Mouse (Mus musculus) limb, embryonic 12.5 days (tissue): Measurements from ENCODE around the gene Sae1. TPM values are rescaled to one million over a fixed set of nuclear protein-coding genes. Genes with fewer than 3 reads are reported as not detected.

ENCODE experiments used
- ATAC-seq: fragments of 200-750 bp; cut with Nextera tagmentation; 2 replicates; pipeline ENCODE4 v1.8.0; 2017; ENCODE audit warnings: low read depth, moderate TSS enrichment; ENCODE audit not compliant: insufficient number of reproducible peaks, insufficient read depth, low FRiP score, low TSS enrichment
- H3K27ac ChIP-seq: fragments of 300-500 bp; sonication (generic); 2 replicates; pipeline ENCODE4 v1.5.1; 2016; ENCODE audit warnings: mild to moderate bottlenecking, moderate library complexity
- H3K27me3 ChIP-seq: fragments of 300-500 bp; sonication (generic); 2 replicates; pipeline ENCODE4 v1.6.1; 2016; ENCODE audit warnings: mild to moderate bottlenecking, moderate library complexity
- H3K36me3 ChIP-seq: fragments of 300-500 bp; sonication (generic); 2 replicates; pipeline ENCODE4 v1.6.1; 2016; ENCODE audit warnings: mild to moderate bottlenecking, moderate library complexity
- H3K4me1 ChIP-seq: fragments of 300-500 bp; sonication (generic); replicated peaks from 2 replicates; pipeline ENCODE4 v1.6.1; 2016
- H3K4me2 ChIP-seq: fragments of 300-500 bp; sonication (generic); 2 replicates; pipeline ENCODE4 v1.6.1; 2016; ENCODE audit warnings: mild to moderate bottlenecking, moderate library complexity
- H3K4me3 ChIP-seq: fragments of 300-500 bp; sonication (generic); replicated peaks from 2 replicates; pipeline ENCODE4 v1.5.1; 2016; ENCODE audit warnings: mild to moderate bottlenecking
- H3K9ac ChIP-seq: fragments of 300-500 bp; sonication (generic); replicated peaks from 2 replicates; pipeline ENCODE4 v1.6.1; 2016; ENCODE audit warnings: mild to moderate bottlenecking, moderate library complexity
- H3K9me3 ChIP-seq: fragments of 300-500 bp; sonication (generic); 2 replicates; pipeline ENCODE4 v1.6.1; 2016; ENCODE audit warnings: mild to moderate bottlenecking, moderate library complexity
- WGBS: fragments of 180-500 bp; shearing (Covaris S2); methylation state at CpG from one replicate; pipeline ENCODE4 v1.1.7; 2016; 5-methylcytosine and 5-hydroxymethylcytosine counted together
- polyA plus RNA-seq: library from polyadenylated mRNA; unstranded; fragments of >200 nt; fragmentation: Nextera tagmentation; extraction: Ambion mirVana; gene quantifications from 2 replicates; pipeline ENCODE4 v1.2.1, GENCODE M21; 2016

The Sae1 gene
- polyA plus RNA-seq, 1 experiment from 2014 or later: 415 TPM

DNA sequence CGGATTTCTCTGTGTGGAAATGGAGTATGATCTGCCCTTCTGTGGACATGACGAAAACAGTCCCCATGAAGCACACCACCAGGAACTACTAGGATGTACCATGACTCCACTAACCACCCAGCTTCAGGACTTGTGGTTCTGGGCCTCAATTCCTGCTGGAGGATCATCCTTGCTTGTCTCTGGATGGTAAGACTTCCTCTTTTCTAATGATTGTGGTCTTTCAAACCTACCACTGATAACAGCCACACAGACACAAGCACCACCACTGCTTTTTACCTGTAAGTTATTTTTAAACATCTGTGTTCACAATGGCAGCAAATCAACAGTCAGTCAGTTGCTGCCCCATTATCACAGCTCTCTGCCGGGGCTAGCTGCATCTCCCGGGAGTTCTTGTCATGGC, 42.3 kb downstream of the Sae1 start:
- H3K36me3 ChIP-seq: peaks cover 78% of the 10 kb centered on the region
- ATAC-seq: no peak
- H3K4me2 ChIP-seq: no peak overlapping the region
- no peak overlapping the region for H3K27ac ChIP-seq
- H3K27me3 ChIP-seq: no peaks in the 10 kb centered on the region
- no peak overlapping the region for H3K4me3 ChIP-seq
- no peaks in the 10 kb centered on the region for H3K9me3 ChIP-seq
- no peaks in the 10 kb centered on the region for H3K4me1 ChIP-seq
- WGBS: 86% methylated on average over 4 of the region's 4 CpGs
- H3K9ac ChIP-seq: no peak overlapping the region

- Histone ChIP-seq H3K36me3 (peaks cover 76% of the 10 kb centered on the region), H3K4me2 (no peak overlapping the region), H3K9ac (no peak overlapping the region), H3K4me1 (no peaks in the 10 kb centered on the region), H3K4me3 (no peak overlapping the region), H3K27me3 (no peaks in the 10 kb centered on the region), H3K9me3 (no peaks in the 10 kb centered on the region), H3K27ac (no peak overlapping the region)
- ATAC-seq: no peak
- 90% methylated on average over 3 of the region's 3 CpGs for whole genome bisulfite sequencing
Measured at GRCm38 (mm10) chr7:16344598-16344997, 43.0 kb downstream of the Sae1 start.

DNA sequence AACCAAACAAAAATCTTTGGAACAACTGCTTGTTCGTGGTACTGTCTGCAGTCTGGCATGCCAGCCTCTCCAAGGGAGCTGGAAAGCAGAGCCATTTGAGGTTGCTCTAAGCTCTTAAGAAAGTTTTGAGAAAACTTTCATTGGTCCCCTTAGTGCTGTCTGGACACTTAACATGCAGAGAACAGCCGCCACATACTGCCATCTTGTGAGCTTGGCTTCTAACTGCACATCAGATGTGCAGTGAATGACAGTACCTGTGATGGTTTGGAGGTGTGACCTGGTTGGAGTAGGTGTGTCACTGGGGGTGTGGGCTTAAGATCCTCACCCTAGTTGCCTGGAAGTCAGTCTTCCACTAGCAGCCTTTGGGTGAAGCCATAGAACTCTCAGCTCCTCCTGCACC, 49.9 kb downstream of the Sae1 start:
- no peak overlapping the region for H3K27ac ChIP-seq
- no peaks in the 10 kb centered on the region for H3K9me3 ChIP-seq
- H3K27me3 ChIP-seq: no peaks in the 10 kb centered on the region
- no peaks in the 10 kb centered on the region for H3K4me1 ChIP-seq
- no peak overlapping the region for H3K4me3 ChIP-seq
- no peak for ATAC-seq
- H3K36me3 ChIP-seq: peaks cover 84% of the 10 kb centered on the region
- WGBS: 81% methylated on average over 2 of the region's 2 CpGs
- no peak overlapping the region for H3K9ac ChIP-seq
- H3K4me2 ChIP-seq: no peak overlapping the region

DNA sequence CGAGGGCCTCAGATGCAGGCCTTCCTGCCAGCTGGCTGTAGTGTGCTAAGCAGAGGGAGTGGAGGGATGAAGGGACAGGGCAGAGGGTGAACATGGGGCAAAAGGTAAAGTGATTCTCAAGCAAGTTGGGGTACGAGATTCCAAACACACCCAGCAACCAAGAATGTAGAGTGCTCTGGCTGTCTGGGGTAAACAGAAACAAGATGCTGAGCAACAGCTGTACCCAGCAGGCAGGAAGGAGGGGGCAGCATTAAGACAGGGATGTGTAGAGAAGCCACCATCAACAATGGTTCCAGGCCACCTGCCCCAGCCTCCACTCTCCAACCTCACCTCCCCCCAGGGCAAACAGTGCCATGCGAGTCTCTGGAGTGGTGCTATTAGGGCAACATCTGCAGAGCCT, 58.5 kb downstream of the Sae1 start:
- H3K4me2 ChIP-seq: no peak overlapping the region
- WGBS: 70% methylated on average over 3 of the region's 3 CpGs
- H3K9me3 ChIP-seq: no peaks in the 10 kb centered on the region
- H3K4me3 ChIP-seq: no peak overlapping the region
- ATAC-seq: no peak
- H3K4me1 ChIP-seq: 0 out of 2 replicates have a peak, but pooled peaks cover 3% of the 10 kb centered on the region
- no peak overlapping the region for H3K9ac ChIP-seq
- no peaks in the 10 kb centered on the region for H3K27me3 ChIP-seq
- H3K27ac ChIP-seq: no peak overlapping the region
- H3K36me3 ChIP-seq: peaks cover 88% of the 10 kb centered on the region

- H3K36me3 ChIP-seq: peaks cover 73% of the 10 kb centered on the region
- H3K4me3 ChIP-seq: no peak overlapping the region
- H3K9me3 ChIP-seq: no peaks in the 10 kb centered on the region
- 0 out of 2 replicates have a peak overlapping the region, but pooled peaks have one; percentile 3 for H3K27ac ChIP-seq
- no peak for ATAC-seq
- 89% methylated on average over 2 of the region's 2 CpGs for WGBS
- no peak overlapping the region for H3K4me2 ChIP-seq
- H3K9ac ChIP-seq: no peak overlapping the region
- H3K27me3 ChIP-seq: no peaks in the 10 kb centered on the region
- 0 out of 2 replicates have a peak, but pooled peaks cover 3% of the 10 kb centered on the region for H3K4me1 ChIP-seq
Measured at GRCm38 (mm10) chr7:16326607-16326971, 61.0 kb downstream of the Sae1 start.

GRCm38 (mm10) chr7:16325920-16326606, 61.5 kb downstream of the Sae1 start:
- Histone ChIP-seq H3K36me3 (peaks cover 69% of the 10 kb centered on the region), H3K27ac (peak overlapping the region; percentile 3; the same call in 1 of the 2 replicates), H3K4me2 (no peak overlapping the region), H3K27me3 (no peaks in the 10 kb centered on the region), H3K4me1 (0 out of 2 replicates have a peak, but pooled peaks cover 3% of the 10 kb centered on the region), H3K9me3 (no peaks in the 10 kb centered on the region), H3K4me3 (no peak overlapping the region), H3K9ac (no peak overlapping the region)
- ATAC-seq: no peak
- WGBS: 31% methylated on average over 8 of the region's 8 CpGs

DNA sequence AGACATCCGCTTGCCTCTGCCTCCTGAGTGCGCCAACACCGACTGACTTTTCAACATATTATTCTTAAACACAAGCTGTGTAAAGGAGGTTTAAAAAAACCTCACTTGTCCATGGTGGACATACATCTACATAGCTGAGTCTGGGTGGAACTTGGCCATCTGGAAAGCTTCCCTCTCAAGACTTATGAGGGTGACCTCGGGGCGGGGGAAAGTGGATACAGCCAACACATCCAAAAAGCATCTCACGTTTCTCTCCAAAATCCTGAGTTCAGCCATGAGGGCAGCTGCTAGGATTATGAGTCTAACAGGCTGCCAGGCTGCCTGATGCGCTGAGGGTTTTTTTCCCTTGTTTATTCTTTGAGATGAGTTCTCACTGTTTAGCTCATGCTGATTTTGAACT, 62.9 kb downstream of the Sae1 start:
- peaks cover 55% of the 10 kb centered on the region for H3K36me3 ChIP-seq
- no peak overlapping the region for H3K9ac ChIP-seq
- ATAC-seq: no peak
- 85% methylated on average over 7 of the region's 7 CpGs for WGBS
- no peak overlapping the region for H3K4me3 ChIP-seq
- 0 out of 2 replicates have a peak, but pooled peaks cover 3% of the 10 kb centered on the region for H3K4me1 ChIP-seq
- H3K27ac ChIP-seq: no peak overlapping the region
- H3K9me3 ChIP-seq: no peaks in the 10 kb centered on the region
- no peaks in the 10 kb centered on the region for H3K27me3 ChIP-seq
- no peak overlapping the region for H3K4me2 ChIP-seq

DNA sequence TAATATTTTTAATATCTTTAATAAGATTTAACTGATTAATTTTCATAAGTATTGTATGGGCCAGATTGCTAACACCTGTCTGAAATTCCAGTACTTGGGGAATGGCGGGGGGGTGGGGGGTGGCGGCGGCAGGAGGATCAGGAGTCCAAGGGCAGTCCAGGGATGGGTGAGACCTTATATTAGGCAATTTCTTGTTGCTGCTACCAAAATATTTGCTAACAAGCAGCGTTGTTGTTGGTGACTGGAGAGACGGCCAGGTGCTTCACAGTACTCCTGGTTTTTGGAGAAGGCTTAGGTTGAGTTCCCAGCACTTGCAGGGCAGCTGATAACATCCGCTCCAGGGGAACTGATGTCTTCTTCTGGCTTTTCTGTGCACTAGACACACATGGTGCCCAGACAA, 67.1 kb downstream of the Sae1 start:
- Histone ChIP-seq H3K36me3 (peaks cover 32% of the 10 kb centered on the region), H3K27me3 (no peaks in the 10 kb centered on the region), H3K4me1 (no peaks in the 10 kb centered on the region), H3K4me2 (no peak overlapping the region), H3K9me3 (no peaks in the 10 kb centered on the region), H3K4me3 (no peak overlapping the region), H3K9ac (no peak overlapping the region), H3K27ac (no peak overlapping the region)
- WGBS: 90% methylated on average over 6 of the region's 6 CpGs
- no peak for ATAC-seq

- no peak overlapping the region for H3K27ac ChIP-seq
- peaks cover 6% of the 10 kb centered on the region for H3K4me1 ChIP-seq
- H3K4me2 ChIP-seq: no peak overlapping the region
- no peaks in the 10 kb centered on the region for H3K27me3 ChIP-seq
- no peak for ATAC-seq
- 92% methylated on average over 4 of the region's 4 CpGs for WGBS
- H3K9ac ChIP-seq: no peak overlapping the region
- H3K9me3 ChIP-seq: no peaks in the 10 kb centered on the region
- H3K36me3 ChIP-seq: peaks cover 23% of the 10 kb centered on the region
- H3K4me3 ChIP-seq: no peak overlapping the region
Measured at GRCm38 (mm10) chr7:16319216-16319615, 68.4 kb downstream of the Sae1 start.

DNA sequence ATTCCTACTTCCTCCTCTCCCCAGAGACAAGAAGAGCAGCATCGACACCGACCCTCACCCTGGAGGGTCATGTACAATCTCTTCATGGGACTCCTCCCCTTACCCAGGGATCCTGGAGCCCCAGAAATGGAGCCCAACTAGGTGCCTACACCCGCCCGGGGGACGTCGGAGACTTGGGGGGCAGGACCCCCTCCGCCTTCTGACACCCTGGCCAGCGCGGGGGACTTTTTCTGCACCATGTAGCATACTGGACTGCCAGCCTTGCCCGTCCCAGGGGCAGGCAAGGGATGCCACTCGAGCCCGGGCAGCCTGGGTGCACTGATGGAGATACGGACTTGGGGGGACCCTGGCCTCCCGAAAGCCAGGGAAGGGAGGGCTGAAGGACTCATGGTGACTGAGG, 70.5 kb downstream of the Sae1 start:
- peaks cover 4% of the 10 kb centered on the region; the same call in 1 of the 2 replicates for H3K27me3 ChIP-seq
- 77% methylated on average over 14 of the region's 14 CpGs for WGBS

DNA sequence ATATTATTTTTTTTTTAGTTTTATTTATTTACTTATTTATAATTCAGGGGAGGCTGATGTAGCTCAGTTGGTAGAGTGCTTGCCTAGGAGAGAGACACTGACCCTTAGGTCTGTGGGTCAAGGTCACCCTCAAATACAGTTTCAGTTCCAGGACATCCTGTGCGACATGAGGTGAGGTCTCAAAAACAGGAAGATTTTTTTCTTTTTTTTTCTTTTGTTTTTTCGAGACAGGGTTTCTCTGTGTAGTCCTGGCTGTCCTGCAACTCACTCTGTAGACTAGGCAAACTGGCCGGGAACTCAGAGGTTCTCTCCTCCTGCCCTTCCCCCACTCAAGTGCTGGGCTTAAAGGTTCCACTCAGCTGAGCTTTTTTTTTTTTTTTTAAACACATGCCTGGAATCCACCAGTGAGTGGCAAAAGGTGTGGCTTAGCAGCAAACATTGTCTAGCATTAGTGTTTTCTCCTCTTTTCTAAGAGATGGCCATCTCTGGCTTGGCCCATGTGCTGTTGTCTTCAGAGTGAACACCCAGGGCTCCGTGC, 72.3 kb downstream of the Sae1 start:
- H3K9ac ChIP-seq: no peak overlapping the region
- no peak overlapping the region for H3K27ac ChIP-seq
- WGBS: 67% methylated on average over 4 of the region's 4 CpGs
- peaks cover 12% of the 10 kb centered on the region for H3K36me3 ChIP-seq
- H3K4me3 ChIP-seq: no peak overlapping the region
- peaks cover 43% of the 10 kb centered on the region for H3K4me1 ChIP-seq
- peaks cover 22% of the 10 kb centered on the region for H3K27me3 ChIP-seq
- no peak overlapping the region for H3K4me2 ChIP-seq
- H3K9me3 ChIP-seq: no peaks in the 10 kb centered on the region
- ATAC-seq: no peak

More for the DNA sequence above, 70.5 kb downstream of the Sae1 start:
- no peak for ATAC-seq
- peaks cover 12% of the 10 kb centered on the region for H3K36me3 ChIP-seq
- H3K4me2 ChIP-seq: no peak overlapping the region
- no peak overlapping the region for H3K9ac ChIP-seq
- no peak overlapping the region for H3K4me3 ChIP-seq
- H3K9me3 ChIP-seq: no peaks in the 10 kb centered on the region
- no peak overlapping the region for H3K27ac ChIP-seq
- H3K4me1 ChIP-seq: peaks cover 25% of the 10 kb centered on the region
